Mouse (Mus musculus): Measurements from ENCODE around the gene Hspb8.
"Not testable (repeated sequence)": the region's sequence is repeated elsewhere in the genome, so short reads cannot be mapped to it uniquely, and the experiment has no call there.

Gene Hspb8

DNA sequence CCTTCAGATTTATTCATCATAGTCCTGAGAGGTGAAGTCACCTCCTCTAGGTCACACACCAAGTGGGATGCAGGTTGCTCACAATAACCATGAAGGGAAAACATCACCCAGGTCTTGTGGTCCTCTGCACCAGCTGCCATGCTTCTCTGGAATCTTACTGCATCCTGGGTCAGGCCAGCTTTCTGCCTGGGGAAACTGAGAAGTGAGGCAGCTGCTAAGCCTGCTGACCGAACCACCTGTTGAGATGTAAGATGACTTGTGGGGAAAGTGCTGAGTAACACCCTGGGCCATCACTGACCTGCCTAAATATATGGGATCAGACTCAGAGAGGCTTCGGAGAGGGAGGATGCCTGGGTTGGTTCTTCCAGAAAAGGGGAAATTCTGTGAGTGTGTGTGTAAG, 4.0 kb upstream of the Hspb8 start:
- DNase-seq, result no peak

DNA sequence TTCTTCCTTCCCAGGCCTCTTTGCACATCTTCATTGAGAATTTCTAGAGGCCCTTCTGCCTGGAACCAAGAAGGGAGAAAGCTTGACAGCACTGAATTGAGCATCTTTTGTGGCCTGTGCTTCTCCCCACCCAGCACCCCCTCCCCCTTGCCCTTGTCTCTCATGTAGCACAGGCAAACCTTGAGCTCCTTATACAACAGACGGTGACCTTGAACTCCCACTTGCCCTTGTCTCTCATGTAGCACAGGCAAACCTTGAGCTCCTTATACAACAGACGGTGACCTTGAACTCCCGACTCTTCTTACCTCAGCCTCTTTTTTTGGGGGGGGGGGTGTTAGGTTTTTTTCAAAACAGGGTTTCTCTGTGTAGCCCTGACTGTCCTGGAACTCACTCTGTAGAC, 3.0 kb upstream of the Hspb8 start:
- DNase-seq, result not testable (repeated sequence)

DNA sequence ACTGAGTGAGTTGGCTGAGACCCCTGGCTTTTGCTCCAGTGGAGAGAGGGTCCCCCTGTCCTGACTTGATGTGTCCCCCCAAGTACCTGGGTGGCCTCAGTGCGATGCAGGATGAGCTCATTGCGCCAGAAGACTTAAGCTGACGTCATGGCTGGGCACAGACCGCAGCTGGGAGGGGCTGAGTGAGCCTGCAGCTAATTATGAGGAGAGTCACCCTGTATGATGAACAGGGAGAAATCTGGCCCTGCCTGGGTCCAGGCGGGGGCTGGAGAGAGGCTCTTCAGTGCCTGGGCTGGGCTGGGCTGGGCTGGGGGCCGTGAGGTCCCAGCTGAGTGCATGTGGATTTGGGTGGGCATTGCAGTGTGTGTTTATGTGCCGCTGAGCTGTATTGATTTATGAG, 2.6 kb upstream of the Hspb8 start:
- no peak for DNase-seq

- DNase-seq, result no peak
Observed at GRCm38 (mm10) chr5:116423746-116424145, 1.1 kb upstream of the Hspb8 start.

DNA sequence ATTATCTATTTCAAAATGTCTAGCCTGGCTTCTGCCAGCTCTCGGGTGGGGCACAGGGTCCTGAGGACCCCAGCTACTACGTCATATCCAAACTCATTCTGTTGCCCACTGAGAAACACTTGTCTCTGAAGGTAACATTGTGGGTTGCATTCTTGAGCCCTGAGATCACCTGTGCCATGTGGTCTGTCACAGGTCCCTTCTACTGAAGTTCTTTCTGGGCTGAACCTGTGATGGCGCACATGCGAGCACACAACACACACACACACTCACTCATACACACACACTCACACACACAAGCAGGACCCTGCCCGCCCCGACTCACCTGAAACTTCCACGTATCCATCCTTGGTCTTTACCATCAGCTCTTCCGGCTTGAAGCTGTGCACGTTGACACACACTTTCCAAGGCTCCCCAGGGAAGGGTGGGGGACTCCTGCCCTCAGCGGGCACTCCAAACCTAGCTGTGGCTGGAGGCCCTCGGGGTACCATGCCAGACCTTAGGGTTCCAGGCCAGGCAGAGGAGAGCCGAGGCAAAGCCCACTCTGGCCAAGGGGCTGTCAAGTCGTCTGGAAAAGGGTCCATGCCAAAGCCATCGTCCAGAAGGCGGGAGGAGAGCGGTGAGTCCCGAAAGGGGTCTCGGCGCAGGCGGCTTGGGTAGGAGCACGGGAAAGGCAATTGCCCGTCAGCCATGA, 728 bp downstream of the Hspb8 start:
- no peak for DNase-seq

- no peak for DNase-seq
Observed at GRCm38 (mm10) chr5:116420759-116421225, 1.9 kb downstream of the Hspb8 start.

- DNase-seq, result no peak
Observed at GRCm38 (mm10) chr5:116420213-116420612, 2.5 kb downstream of the Hspb8 start.

DNA sequence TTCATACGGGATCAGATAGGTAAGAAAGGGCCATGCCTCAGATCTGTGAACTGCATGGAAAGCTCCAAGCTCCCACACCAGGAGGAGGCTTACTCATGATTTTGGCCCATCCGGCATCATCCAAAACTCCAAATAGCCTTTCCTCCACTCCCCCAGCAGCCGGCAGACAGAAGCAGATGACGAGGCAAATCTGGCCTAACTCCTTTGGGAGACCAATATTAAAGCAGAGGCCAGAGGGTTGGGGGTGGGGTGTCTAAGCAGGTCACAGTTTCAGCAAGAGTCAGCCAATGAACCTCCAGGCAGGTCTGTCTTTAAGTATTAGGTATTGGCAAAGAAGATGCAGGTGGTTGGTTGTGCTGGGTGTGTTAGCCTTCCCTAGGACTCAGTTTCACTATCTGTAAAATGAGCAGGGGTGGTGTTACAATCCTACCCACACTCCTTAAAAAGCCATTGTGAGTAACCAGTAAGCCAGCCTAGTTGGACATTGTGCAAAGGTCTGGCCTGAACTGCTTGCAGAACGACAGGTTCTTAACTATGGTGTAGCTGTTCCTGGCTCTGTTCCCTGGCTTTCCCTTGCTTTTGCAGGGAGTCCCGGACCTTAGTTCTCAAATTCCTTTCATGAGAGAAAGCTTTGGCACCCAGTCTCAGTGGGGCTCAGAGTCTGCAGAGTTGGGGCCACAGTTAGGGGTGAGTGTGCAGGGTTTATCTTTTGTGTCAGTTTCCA, 3.2 kb downstream of the Hspb8 start:
- DNase-seq, result no peak

DNA sequence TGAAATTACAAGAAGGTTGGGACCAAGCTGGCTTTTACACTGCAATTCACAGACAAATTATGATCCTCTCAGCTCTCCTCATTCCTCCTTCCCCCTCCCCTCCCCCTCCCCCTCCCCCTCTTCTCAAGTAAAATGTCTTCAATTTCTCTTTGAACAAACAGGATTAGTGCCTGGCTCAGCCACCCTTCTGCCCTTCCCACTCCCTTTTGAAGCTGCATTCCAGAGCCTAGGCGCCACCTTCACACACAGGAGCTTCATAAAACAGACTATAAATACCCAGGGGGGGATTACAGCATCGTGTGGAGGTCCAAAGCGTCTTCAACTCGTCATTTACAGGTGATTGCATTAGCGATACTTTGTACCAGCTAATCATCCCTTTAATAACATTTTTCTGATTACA, 6.5 kb downstream of the Hspb8 start:
- no peak for DNase-seq

DNA sequence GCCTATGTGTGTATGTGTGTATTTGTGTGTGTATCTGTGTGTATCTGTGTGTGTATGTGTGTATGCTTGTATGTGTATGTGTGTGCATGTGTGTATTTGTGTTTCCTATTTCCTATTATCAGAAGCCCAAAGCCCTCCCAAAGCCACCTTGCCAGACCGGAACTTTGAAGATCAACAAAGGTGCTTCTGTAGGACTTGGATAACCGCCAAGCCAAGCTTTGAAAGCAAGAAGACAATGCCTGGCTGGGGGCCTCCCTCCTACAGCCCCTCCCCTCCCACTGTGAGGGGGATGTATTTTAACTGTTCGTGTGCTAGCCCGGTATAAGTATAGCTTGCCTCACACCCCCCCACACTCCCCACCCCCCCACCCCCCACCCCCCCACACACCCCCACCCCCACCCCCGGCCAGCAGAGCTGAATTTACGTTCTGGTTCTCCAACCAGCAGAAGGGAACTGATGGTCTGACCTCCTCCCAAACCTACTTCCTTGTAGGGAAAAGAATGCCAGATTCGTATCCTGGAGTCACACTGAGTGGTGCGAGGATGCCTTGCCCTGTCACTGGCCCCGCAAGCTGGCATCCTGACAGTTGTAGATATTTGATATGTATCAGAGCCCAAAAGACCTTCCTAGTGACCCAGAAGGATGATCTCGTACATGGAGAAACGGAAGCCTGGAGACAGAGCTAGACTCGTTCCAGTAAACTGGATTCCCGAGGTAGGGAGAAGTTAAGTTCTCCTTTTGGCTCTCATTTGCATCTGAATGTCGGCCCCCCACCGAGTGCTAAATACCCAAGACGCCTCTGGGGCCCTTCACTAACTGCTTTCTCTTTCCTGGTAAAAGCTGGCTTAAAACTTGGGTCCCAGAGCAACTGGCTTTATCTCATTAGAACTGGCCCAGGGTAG, 12.7 kb downstream of the Hspb8 start:
- DNase-seq, result no peak

- no peak for DNase-seq
Observed at GRCm38 (mm10) chr5:116408965-116409364, 13.7 kb downstream of the Hspb8 start.

DNA sequence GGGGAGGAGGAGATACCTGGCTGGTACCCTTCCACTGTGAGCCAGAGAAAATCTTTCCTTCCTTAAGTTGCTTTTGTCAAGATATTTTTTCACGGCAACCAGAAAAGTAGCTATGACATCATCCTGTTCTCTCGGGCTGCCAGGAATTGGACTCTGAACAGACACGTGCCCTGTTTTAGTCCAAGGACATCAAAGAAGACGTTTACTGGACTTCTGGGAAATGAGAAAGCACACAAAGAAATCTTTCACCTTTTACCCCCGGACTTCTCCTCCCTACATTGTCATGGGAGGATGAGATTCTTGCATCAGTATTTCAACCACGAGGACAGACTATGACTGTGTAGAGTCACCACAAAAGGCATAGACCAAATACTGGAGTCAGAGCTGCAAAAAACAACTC, 14.7 kb downstream of the Hspb8 start:
- no peak for DNase-seq

- no peak for DNase-seq
Observed at GRCm38 (mm10) chr5:116407321-116407720, 15.3 kb downstream of the Hspb8 start.

- no peak for DNase-seq
Observed at GRCm38 (mm10) chr5:116406507-116406906, 16.2 kb downstream of the Hspb8 start.

- DNase-seq, result no peak
Observed at GRCm38 (mm10) chr5:116405934-116406333, 16.7 kb downstream of the Hspb8 start.

GRCm38 (mm10) chr5:116404063-116404462, 18.6 kb downstream of the Hspb8 start:
- DNase-seq, result no peak

- no peak for DNase-seq
Observed at GRCm38 (mm10) chr5:116400801-116401200, 21.9 kb downstream of the Hspb8 start.

DNA sequence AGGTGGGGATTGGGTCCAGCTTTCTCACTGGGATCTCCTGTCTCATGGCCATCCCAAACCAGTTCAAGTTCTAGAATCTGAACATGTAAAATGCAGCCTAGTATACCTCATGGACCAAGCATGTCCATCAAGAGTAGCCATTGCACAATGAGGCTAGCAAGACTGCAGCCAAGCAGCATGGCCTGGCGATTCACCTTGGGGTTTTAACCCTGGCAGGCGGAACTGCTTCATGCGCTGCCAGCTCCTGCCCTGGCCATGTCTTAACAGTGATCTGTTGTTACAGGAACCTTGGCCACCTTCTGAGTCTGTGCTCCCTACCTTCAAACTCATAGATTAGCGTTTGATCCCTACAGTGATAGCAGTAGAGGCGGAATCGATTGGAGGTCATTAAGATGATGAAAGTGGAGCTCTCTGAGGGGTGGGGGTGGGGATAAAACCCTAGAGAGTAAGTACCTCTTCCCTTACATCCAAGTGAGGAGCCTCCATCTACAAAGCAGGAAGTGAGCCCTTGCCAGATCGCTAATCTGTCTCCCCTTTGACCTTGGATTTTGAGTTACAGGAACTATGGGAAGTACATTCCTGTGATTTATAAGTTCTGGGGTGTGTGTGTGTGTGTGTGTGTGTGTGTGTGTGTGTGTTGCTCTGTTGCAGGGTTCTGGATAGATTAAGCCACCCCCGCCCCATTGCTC, 22.5 kb downstream of the Hspb8 start:
- DNase-seq, result no peak

DNA sequence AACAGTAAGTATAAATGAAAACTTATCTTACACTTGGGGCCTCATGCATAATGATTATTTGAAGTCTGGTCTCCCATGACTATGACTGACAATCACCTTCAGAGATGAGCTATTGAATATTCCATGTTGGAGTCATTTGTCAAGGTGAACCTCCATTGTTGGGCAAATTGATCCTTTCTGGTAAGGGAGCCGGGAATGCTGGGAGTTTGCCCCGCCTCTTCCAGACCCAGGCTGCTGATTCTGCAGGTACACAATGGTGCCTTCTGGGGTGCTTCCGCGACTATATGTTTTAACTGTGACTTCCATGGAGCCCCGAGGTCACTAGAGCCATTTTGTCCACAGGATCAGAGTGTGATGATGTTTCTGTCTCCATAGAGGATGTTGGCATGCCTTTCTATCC, 26.6 kb downstream of the Hspb8 start:
- no peak for DNase-seq

- no peak for DNase-seq
Observed at GRCm38 (mm10) chr5:116392603-116393002, 30.1 kb downstream of the Hspb8 start.

DNA sequence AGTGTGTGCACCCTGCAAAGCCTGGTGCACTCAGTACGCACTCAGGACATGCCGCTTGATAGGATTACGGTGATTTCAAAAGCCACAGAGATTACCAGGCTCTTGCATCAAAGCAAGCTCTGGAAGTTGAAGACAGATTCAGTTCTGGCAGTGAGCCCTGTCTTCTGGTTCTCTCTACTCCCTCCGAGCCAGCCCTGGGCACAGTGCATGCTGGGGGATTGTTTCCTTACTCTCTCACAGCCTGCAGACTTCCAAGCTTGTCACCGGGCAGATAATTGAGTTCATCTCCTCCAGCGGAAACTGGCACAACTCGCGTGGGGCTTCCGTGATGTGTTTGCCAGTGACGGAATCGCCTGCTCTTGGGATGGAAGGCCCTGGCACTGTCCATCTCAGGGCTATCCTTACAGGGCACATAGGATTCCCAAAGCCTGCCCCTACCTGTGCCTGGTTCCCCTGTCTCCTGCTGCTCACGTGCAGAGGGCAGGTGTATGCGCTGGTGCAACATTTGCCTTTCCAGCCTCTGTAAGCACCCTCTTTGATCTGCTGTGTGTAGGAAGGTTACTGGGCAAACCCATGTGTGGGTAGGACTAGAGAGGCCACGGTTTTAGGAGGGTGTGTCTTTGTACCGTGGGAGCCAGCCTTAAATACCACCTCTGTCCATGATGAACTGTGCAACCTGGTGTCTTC, 32.7 kb downstream of the Hspb8 start:
- no peak for DNase-seq

- DNase-seq, result no peak
Observed at GRCm38 (mm10) chr5:116389321-116389720, 33.3 kb downstream of the Hspb8 start.
